Mouse (Mus musculus) heart, embryonic 16.5 days (tissue): ENCODE data around the gene Idh2. TPM values are rescaled to one million over a fixed set of nuclear protein-coding genes. Genes with fewer than 3 reads are reported as not detected.

Experiments used
- ATAC-seq: fragments of 200-750 bp; cut with Nextera tagmentation; replicated peaks from 2 replicates; pipeline ENCODE4 v1.8.0; 2017; ENCODE audit warnings: moderate number of reproducible peaks; ENCODE audit not compliant: insufficient read depth, low FRiP score; ENCODE audit errors: extremely low read depth
- H3K27ac ChIP-seq: fragments of 300-500 bp; sonication (generic); 2 replicates; pipeline ENCODE4 v1.5.1; 2014; ENCODE audit warnings: mild to moderate bottlenecking, low read length, control low read depth, moderate library complexity
- H3K27me3 ChIP-seq: fragments of 300-500 bp; sonication (generic); 2 replicates; pipeline ENCODE4 v1.6.1; 2014; ENCODE audit warnings: low read length, mixed read lengths; ENCODE audit not compliant: control insufficient read depth, insufficient read depth
- H3K36me3 ChIP-seq: fragments of 300-500 bp; sonication (generic); 2 replicates; pipeline ENCODE4 v1.6.1; 2014; ENCODE audit not compliant: control insufficient read depth, insufficient read depth
- H3K4me1 ChIP-seq: fragments of 300-500 bp; sonication (generic); 2 replicates; pipeline ENCODE4 v1.6.1; 2014; ENCODE audit warnings: low read length, mixed read lengths; ENCODE audit not compliant: control insufficient read depth, insufficient read depth
- H3K4me2 ChIP-seq: fragments of 300-500 bp; sonication (generic); 2 replicates; pipeline ENCODE4 v1.6.1; 2014; ENCODE audit warnings: low read depth, mild to moderate bottlenecking, control low read depth, low read length
- H3K4me3 ChIP-seq: fragments of 300-500 bp; sonication (generic); 2 replicates; pipeline ENCODE4 v1.5.1; 2014; ENCODE audit warnings: mild to moderate bottlenecking, control low read depth, low read length
- H3K9ac ChIP-seq: fragments of 300-500 bp; sonication (generic); 2 replicates; pipeline ENCODE4 v1.6.1; 2014; ENCODE audit warnings: low read length, control low read depth
- H3K9me3 ChIP-seq: fragments of 300-500 bp; sonication (generic); replicated peaks from 2 replicates; pipeline ENCODE4 v1.6.1; 2016; ENCODE audit warnings: low read length; ENCODE audit not compliant: control insufficient read depth
- WGBS: fragments of 180-500 bp; shearing (Covaris S2); extraction: QIAGEN DNeasy Blood & Tissue Kit; methylation state at CpG from one replicate; pipeline ENCODE4 v1.1.7; 2014; 5-methylcytosine and 5-hydroxymethylcytosine counted together
- polyA plus RNA-seq: library from polyadenylated mRNA; unstranded; fragments of >200 nt; fragmentation: Nextera tagmentation; extraction: Ambion mirVana; gene quantifications from 2 replicates; pipeline ENCODE4 v1.2.1, GENCODE M21; 2015

The Idh2 gene
- polyA plus RNA-seq, 1 experiment from 2014 or later = 2,782 TPM

DNA sequence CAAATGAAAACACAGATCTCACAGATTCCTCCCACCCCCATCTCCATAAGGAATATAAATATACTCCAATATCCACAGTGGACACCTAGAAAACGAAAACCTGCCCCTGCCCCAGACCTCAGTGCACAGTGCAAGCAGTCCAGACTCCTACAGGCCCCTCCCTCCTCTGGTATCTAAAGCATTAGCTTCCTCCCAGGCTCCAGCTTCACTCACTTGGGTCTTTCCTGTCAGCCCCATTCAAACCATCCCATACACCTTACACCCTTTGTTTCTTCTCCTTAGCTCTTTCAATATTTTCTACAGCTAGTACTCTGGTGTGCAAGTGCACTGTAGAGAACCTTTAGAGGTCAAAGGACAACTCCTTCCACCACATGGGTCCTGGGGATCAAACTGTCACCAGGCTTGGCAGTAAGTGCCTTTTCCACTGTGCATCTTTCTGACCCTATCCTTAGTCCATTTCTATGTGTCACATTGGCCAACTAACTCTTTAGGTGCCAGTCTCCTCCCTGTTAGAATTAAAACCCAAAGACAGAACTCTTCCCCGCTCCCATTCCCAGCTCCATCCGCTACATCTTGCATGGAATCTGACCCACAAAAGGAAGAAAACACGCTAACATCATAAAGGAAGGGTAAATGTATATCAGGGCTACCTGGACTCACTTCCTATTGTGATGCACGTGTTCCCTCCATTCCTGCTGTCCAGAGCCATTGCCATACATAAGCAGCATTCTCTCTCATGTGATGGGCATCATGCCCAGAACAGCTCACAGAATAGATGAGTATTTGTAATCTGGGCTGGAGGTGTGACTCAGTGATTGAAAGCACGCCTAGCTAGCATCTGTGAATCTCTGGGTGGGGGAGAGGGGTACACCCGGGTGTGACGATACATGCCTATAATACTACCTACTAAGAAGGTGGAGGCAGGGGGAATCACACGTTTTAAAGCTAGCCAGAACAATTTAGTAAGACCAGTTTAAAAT lies 3.8 kb downstream of the Idh2 start:
- no peak for ATAC-seq
- peak overlapping the region; percentile 100 for H3K9ac ChIP-seq
- H3K36me3 ChIP-seq = peaks cover 11% of the 10 kb centered on the region
- peak overlapping the region; percentile 100 for H3K27ac ChIP-seq
- H3K27me3 ChIP-seq = no peaks in the 10 kb centered on the region
- H3K4me1 ChIP-seq = peaks cover 43% of the 10 kb centered on the region
- H3K4me3 ChIP-seq = peak overlapping the region; percentile 95
- 42% methylated on average over 9 of the region's 9 CpGs for WGBS
- peak overlapping the region; percentile 72 for H3K4me2 ChIP-seq
- H3K9me3 ChIP-seq = peaks cover 4% of the 10 kb centered on the region; the same call in 1 of the 2 replicates

DNA sequence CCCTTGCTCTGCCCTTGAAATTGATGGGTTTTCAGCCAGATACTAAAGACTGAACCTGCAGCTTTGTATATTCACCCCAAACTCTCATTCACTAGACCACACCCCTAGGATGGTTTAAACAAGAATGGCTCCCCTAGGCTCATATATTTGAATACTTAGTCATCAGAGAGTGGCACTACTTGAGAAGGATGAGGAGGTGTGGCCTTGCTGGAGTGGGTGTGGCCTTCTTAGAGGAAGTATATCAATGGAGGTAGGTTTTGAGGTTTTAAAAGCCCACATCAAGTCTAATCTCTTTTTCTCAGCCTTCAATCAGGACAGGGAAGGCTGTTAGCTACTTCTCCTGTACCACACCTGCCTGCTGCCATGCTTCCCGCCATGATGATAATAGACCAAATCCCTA lies 8.8 kb downstream of the Idh2 start:
- ATAC-seq = no peak
- peaks cover 28% of the 10 kb centered on the region for H3K4me1 ChIP-seq
- H3K36me3 ChIP-seq = peaks cover 26% of the 10 kb centered on the region

DNA sequence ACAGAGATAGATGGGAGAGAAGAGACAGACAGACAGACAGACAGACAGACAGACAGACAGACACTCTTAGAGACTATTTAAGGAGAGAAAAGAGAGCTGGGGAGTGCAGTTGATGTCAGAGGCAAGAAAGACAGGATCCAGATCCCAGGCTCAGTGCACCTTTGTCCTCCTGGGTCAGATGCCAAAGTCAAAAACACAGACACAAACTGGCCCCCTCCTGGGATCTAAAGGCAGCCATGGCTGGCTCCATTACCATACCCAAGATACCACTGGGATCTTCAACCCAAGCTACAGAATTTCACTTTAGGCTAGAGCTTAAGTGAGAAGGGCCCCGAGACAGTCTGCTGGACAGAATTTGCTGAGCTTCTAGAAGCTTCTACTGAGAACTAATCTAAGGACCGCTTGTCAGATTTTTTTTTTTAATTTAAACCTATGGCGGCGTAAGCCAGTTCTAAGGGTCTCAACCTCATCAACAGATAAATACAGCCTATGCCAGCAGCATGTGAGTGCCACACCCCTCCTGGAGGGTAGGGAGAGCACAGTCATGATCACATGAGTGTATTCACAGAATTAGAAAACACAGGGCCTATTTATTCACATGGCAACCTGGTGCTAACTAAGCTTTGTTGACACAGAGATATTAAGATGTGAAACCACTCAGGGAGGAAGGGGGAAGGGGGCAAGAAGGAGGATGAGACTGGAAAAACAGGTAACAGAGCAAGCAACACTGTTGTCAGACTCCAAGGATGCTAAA lies 9.4 kb downstream of the Idh2 start:
- WGBS = 89% methylated on average over 4 of the region's 4 CpGs
- Histone ChIP-seq H3K4me2 (no peak overlapping the region), H3K27me3 (no peaks in the 10 kb centered on the region), H3K27ac (peak overlapping the region; percentile 29; the same call in 1 of the 2 replicates), H3K4me3 (no peak overlapping the region), H3K4me1 (peaks cover 22% of the 10 kb centered on the region), H3K36me3 (peaks cover 32% of the 10 kb centered on the region), H3K9ac (no peak overlapping the region), H3K9me3 (peaks cover 4% of the 10 kb centered on the region; the same call in 1 of the 2 replicates)
- no peak for ATAC-seq

More for the DNA sequence above, 8.8 kb downstream of the Idh2 start:
- no peak overlapping the region for H3K4me3 ChIP-seq
- peaks cover 4% of the 10 kb centered on the region; the same call in 1 of the 2 replicates for H3K9me3 ChIP-seq
- WGBS = 97% methylated on average over 1 of the region's 1 CpGs
- no peak overlapping the region for H3K27ac ChIP-seq
- no peak overlapping the region for H3K9ac ChIP-seq
- no peak overlapping the region for H3K4me2 ChIP-seq
- H3K27me3 ChIP-seq = no peaks in the 10 kb centered on the region

DNA sequence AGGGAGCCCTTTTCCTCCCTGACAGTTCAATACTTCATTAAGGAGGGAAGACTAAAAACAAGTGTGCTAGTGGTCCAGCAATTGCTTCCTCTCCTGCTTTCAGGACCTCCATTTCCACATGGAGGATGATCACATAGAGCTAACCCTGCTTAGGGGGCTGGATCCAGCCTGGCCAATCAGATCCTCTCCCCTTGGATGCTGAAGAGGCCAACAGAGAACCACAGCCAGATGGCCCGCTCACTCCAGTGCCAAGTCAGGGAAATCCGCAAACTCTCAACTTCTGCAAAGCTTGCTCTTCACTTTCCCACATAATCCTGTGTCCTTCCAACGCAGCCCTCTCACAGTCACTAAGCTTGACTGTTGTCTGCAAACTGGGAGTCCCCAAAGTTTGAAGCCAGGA lies 11.9 kb downstream of the Idh2 start:
- Histone ChIP-seq H3K4me3 (no peak overlapping the region), H3K4me1 (peaks cover 14% of the 10 kb centered on the region), H3K9me3 (peaks cover 4% of the 10 kb centered on the region; the same call in 1 of the 2 replicates), H3K27ac (no peak overlapping the region), H3K36me3 (peaks cover 52% of the 10 kb centered on the region), H3K4me2 (no peak overlapping the region), H3K27me3 (no peaks in the 10 kb centered on the region), H3K9ac (no peak overlapping the region)
- no peak for ATAC-seq
- 86% methylated on average over 3 of the region's 3 CpGs for WGBS

DNA sequence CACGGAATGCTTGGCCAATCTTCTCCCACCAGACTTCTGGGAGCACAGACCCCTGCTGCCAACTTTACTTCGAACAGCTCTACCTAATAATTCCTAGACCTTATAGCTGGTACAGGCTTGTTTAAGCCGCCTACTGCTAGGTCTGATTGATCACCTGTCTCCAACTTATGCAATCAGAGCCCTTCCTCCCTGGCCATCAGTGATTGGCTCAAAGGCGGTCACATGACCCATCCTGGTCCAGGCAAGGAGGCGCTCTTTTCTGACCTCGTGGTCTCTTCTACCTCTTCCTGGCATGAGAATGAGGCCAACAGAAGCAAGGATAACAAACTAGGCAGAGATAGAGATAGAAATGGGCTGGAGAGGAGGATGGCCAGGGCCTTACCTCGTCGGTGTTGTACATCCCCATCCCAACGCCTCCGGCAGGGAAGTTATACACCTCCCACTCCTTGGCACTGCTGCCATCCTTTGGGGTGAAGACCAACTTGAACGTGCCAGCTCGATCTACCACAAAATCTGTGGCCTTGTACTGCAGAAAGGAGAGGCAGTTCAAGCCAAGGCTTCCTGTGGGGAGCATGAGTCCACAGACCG lies 16.7 kb downstream of the Idh2 start:
- Histone ChIP-seq H3K9ac (no peak overlapping the region), H3K4me1 (no peaks in the 10 kb centered on the region), H3K4me3 (no peak overlapping the region), H3K36me3 (peaks cover 92% of the 10 kb centered on the region), H3K9me3 (no peaks in the 10 kb centered on the region), H3K4me2 (no peak overlapping the region), H3K27ac (no peak overlapping the region), H3K27me3 (no peaks in the 10 kb centered on the region)
- 86% methylated on average over 13 of the region's 13 CpGs for WGBS
- ATAC-seq = no peak

DNA sequence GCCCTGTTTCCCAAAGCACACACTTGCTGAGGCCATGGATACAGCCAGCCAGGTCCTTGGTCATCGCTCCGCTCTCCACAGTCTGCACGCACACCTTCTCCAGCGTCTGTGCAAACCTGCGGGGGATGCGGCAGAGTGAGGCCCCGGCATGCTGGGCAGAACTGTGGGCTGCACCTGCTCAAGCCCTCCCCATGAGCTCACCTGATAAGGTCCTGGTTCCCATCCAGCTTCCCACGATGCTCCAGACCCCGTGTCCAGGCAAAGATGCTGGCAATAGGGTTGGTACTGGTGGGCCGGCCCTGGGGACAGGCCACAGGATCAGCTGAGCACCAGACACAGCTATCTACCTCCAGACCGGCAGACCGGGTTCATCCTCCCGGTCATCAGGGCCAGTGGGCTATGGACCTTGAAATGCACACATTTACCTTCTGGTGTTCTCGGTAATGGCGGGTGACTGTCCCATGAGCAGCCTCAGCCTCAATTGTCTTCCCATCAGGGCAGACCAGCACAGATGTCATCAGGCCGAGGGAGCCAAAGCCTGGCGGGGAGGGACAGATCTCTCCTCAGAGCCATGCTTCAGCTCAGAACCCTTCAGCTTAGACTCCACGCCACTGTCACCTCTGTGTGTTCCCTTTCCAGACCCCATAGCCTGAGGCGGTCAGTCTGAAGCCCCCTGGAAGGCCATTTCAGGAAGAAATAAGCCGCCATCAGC lies 19.4 kb downstream of the Idh2 start:
- WGBS = 88% methylated on average over 20 of the region's 20 CpGs

DNA sequence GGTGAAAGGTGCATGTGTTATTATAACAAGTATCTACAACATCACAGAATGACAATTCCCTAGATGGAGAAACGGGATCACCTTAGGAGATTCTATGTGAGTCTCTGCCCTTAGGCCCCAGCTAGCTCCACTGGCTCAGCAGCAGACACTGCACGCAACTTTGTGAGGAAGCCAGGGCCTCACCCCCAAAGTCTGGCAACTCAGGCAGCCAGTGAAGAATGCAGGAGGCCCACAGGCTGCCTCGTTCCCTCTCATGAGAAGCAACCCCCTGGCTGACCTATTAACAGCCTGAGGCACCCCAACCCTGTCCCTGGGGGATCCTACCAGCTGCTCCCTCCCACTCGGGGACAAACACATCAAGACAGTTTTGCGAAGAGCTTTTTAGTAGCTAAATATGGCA lies 20.7 kb downstream of the Idh2 start:
- ATAC-seq = no peak
- WGBS = 71% methylated on average over 5 of the region's 5 CpGs
- Histone ChIP-seq H3K27me3 (no peaks in the 10 kb centered on the region), H3K9me3 (no peaks in the 10 kb centered on the region), H3K4me3 (no peak overlapping the region), H3K27ac (no peak overlapping the region), H3K4me1 (peaks cover 16% of the 10 kb centered on the region), H3K36me3 (peaks cover 77% of the 10 kb centered on the region), H3K9ac (no peak overlapping the region), H3K4me2 (no peak overlapping the region)

More for the DNA sequence above, 19.4 kb downstream of the Idh2 start:
- H3K9ac ChIP-seq = no peak overlapping the region
- H3K27me3 ChIP-seq = no peaks in the 10 kb centered on the region
- H3K4me1 ChIP-seq = peaks cover 16% of the 10 kb centered on the region
- H3K27ac ChIP-seq = no peak overlapping the region
- H3K4me2 ChIP-seq = no peak overlapping the region
- no peak for ATAC-seq
- H3K4me3 ChIP-seq = no peak overlapping the region
- peaks cover 84% of the 10 kb centered on the region for H3K36me3 ChIP-seq
- H3K9me3 ChIP-seq = no peaks in the 10 kb centered on the region

DNA sequence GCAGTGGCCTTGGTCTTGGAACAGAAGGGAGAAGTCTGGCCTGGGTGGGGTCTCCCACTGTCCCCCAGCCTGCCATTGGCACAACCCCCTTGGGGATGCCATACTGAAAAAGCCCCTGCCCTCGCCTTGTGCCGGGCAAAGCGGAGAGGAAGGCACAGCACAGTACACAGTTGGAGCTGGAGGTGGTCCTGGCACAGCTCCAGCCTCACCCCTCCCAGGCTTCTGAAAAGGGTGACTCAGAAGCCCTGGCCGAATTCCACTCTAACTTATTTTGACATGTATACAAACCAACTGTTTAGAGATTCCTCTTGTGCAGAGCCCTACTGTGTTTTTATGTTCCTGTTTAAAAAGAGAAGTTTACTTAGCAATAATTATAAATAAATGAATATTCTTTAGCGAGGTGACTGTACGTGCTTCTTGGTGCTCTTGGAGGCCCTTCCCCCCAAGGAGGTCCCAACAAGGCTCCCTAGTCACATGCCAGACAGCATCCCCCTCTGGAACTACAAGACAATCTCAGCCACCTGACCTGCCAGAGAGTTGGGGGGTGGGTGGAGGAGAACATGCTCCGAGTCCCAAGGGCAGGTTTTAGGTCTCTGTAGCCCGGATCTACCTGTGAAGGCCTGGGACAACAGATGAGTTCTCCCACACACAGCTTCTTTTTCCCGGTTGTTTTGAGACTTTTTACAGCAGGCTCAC lies 22.7 kb downstream of the Idh2 start:
- Histone ChIP-seq H3K9me3 (no peaks in the 10 kb centered on the region), H3K27ac (peak overlapping the region; percentile 65), H3K9ac (peak overlapping the region; percentile 47; the same call in 1 of the 2 replicates), H3K27me3 (no peaks in the 10 kb centered on the region), H3K4me3 (no peak overlapping the region), H3K4me2 (no peak overlapping the region), H3K36me3 (peaks cover 71% of the 10 kb centered on the region), H3K4me1 (peaks cover 16% of the 10 kb centered on the region)
- ATAC-seq = peak; percentile 43; the same call in 1 of the 2 replicates
- WGBS = 38% methylated on average over 9 of the region's 9 CpGs
